Mouse (Mus musculus): Measurements from ENCODE around the gene Xrcc6. TPM values are rescaled to one million over a fixed set of nuclear protein-coding genes. Genes with fewer than 3 reads are reported as not detected.

Xrcc6 gene
- polyA plus RNA-seq, 1 experiment from 2014 or later = 71.3 TPM

GRCm38 (mm10) chr15:82052544-82052943 is 64.9 kb downstream of the Xrcc6 start:
- Histone ChIP-seq H3K36me3 (no peaks in the 10 kb centered on the region), H3K4me2 (no peak overlapping the region), H3K27ac (replicated peaks) (no peak overlapping the region), H3K4me1 (no peaks in the 10 kb centered on the region), H3K4me3 (no peak overlapping the region), H3K27me3 (replicated peaks) (peaks cover 31% of the 10 kb centered on the region), H3K9ac (no peak overlapping the region), H3K9me3 (no peaks in the 10 kb centered on the region)
- ATAC-seq (ENCODE audit: extremely low read depth, insufficient number of reproducible peaks, low FRiP score, low TSS enrichment) = no peak
- WGBS = 63% methylated on average over 5 of the region's 5 CpGs

- 71% methylated on average over 1 of the region's 1 CpGs for WGBS
- H3K36me3 ChIP-seq = no peaks in the 10 kb centered on the region
- no peak within 1 kb of the TSS for H3K27ac ChIP-seq (replicated peaks)
- H3K4me1 ChIP-seq = no peaks in the 10 kb centered on the region
- no peaks in the 10 kb centered on the region for H3K9me3 ChIP-seq
- no peak for ATAC-seq (ENCODE audit: extremely low read depth, insufficient number of reproducible peaks, low FRiP score, low TSS enrichment)
- H3K4me3 ChIP-seq = no peak within 1 kb of the TSS
- H3K4me2 ChIP-seq = no peak within 1 kb of the TSS
- peaks cover 43% of the 10 kb centered on the region for H3K27me3 ChIP-seq (replicated peaks)
- H3K9ac ChIP-seq = no peak within 1 kb of the TSS
Measured at GRCm38 (mm10) chr15:82058719-82059201, 71.1 kb downstream of the Xrcc6 start, which contains the start of gene 4930407I10Rik. 4930407I10Rik (plus strand) TSS chr15:82059151.

- Histone ChIP-seq H3K27ac (replicated peaks) (no peak overlapping the region), H3K4me2 (no peak overlapping the region), H3K9me3 (no peaks in the 10 kb centered on the region), H3K4me1 (no peaks in the 10 kb centered on the region), H3K4me3 (no peak overlapping the region), H3K9ac (no peak overlapping the region), H3K36me3 (no peaks in the 10 kb centered on the region), H3K27me3 (replicated peaks) (peaks cover 82% of the 10 kb centered on the region)
- 60% methylated on average over 14 of the region's 14 CpGs for whole genome bisulfite sequencing
- no peak for ATAC-seq (ENCODE audit: extremely low read depth, insufficient number of reproducible peaks, low FRiP score, low TSS enrichment)
Measured at GRCm38 (mm10) chr15:82063909-82064308, 76.3 kb downstream of the Xrcc6 start.

- H3K4me3 ChIP-seq = no peak overlapping the region
- H3K9me3 ChIP-seq = 0 out of 2 replicates have a peak, but pooled peaks cover 6% of the 10 kb centered on the region
- no peak overlapping the region for H3K9ac ChIP-seq
- H3K4me2 ChIP-seq = no peak overlapping the region; the same call in 1 of the 2 replicates
- peaks cover 5% of the 10 kb centered on the region; the same call in 1 of the 2 replicates for H3K4me1 ChIP-seq
- 16% methylated on average over 7 of the region's 7 CpGs for WGBS
- H3K36me3 ChIP-seq = no peaks in the 10 kb centered on the region
- H3K27me3 ChIP-seq (replicated peaks) = peaks cover 93% of the 10 kb centered on the region
- no peak for ATAC-seq (ENCODE audit: extremely low read depth, insufficient number of reproducible peaks, low FRiP score, low TSS enrichment)
- H3K27ac ChIP-seq (replicated peaks) = no peak overlapping the region
Measured at GRCm38 (mm10) chr15:82065511-82065910, 77.9 kb downstream of the Xrcc6 start.

GRCm38 (mm10) chr15:82069898-82070297 is 82.3 kb downstream of the Xrcc6 start, which contains the start of gene Mei1:
Mei1 (plus strand) TSS chr15:82069996.
- ATAC-seq (ENCODE audit: extremely low read depth, insufficient number of reproducible peaks, low FRiP score, low TSS enrichment) = no peak
- H3K36me3 ChIP-seq = no peaks in the 10 kb centered on the region
- no peak within 1 kb of the TSS for H3K27ac ChIP-seq (replicated peaks)
- peak within 1 kb of the TSS; percentile 20; the same call in 1 of the 2 replicates for H3K4me3 ChIP-seq
- no peak within 1 kb of the TSS for H3K9ac ChIP-seq
- peak within 1 kb of the TSS; percentile 38 for H3K4me2 ChIP-seq
- peaks cover 5% of the 10 kb centered on the region; the same call in 1 of the 2 replicates for H3K4me1 ChIP-seq
- WGBS = 20% methylated on average over 40 of the region's 40 CpGs
- H3K27me3 ChIP-seq (replicated peaks) = peaks cover 75% of the 10 kb centered on the region
- 0 out of 2 replicates have a peak, but pooled peaks cover 6% of the 10 kb centered on the region for H3K9me3 ChIP-seq

GRCm38 (mm10) chr15:82071816-82072469 is 84.3 kb downstream of the Xrcc6 start:
- no peak overlapping the region for H3K4me2 ChIP-seq
- H3K36me3 ChIP-seq = no peaks in the 10 kb centered on the region

GRCm38 (mm10) chr15:82073490-82073889 is 85.9 kb downstream of the Xrcc6 start:
- ATAC-seq (ENCODE audit: extremely low read depth, insufficient number of reproducible peaks, low FRiP score, low TSS enrichment) = no peak
- Histone ChIP-seq H3K4me1 (peaks cover 5% of the 10 kb centered on the region; the same call in 1 of the 2 replicates), H3K9ac (no peak overlapping the region), H3K27me3 (replicated peaks) (peaks cover 54% of the 10 kb centered on the region), H3K36me3 (no peaks in the 10 kb centered on the region), H3K9me3 (0 out of 2 replicates have a peak, but pooled peaks cover 6% of the 10 kb centered on the region), H3K4me2 (no peak overlapping the region), H3K4me3 (no peak overlapping the region), H3K27ac (replicated peaks) (no peak overlapping the region)
- 70% methylated on average over 7 of the region's 7 CpGs for WGBS

More at GRCm38 (mm10) chr15:82071816-82072469, 84.3 kb downstream of the Xrcc6 start:
- WGBS = 84% methylated on average over 26 of the region's 26 CpGs
- Histone ChIP-seq H3K27me3 (replicated peaks) (peaks cover 66% of the 10 kb centered on the region), H3K4me1 (peaks cover 5% of the 10 kb centered on the region; the same call in 1 of the 2 replicates), H3K4me3 (no peak overlapping the region), H3K9ac (no peak overlapping the region), H3K9me3 (0 out of 2 replicates have a peak, but pooled peaks cover 6% of the 10 kb centered on the region), H3K27ac (replicated peaks) (no peak overlapping the region)
- no peak for ATAC-seq (ENCODE audit: extremely low read depth, insufficient number of reproducible peaks, low FRiP score, low TSS enrichment)

- WGBS = 50% methylated on average over 10 of the region's 10 CpGs
- Histone ChIP-seq H3K27me3 (replicated peaks) (peaks cover 40% of the 10 kb centered on the region), H3K9ac (no peak overlapping the region), H3K9me3 (no peaks in the 10 kb centered on the region), H3K4me2 (no peak overlapping the region), H3K4me1 (no peaks in the 10 kb centered on the region), H3K4me3 (no peak overlapping the region), H3K36me3 (no peaks in the 10 kb centered on the region), H3K27ac (replicated peaks) (no peak overlapping the region)
- ATAC-seq (ENCODE audit: extremely low read depth, insufficient number of reproducible peaks, low FRiP score, low TSS enrichment) = no peak
Measured at GRCm38 (mm10) chr15:82079883-82080282, 92.2 kb downstream of the Xrcc6 start.

- Histone ChIP-seq H3K27ac (replicated peaks) (no peak overlapping the region), H3K27me3 (replicated peaks) (peaks cover 50% of the 10 kb centered on the region), H3K9me3 (no peaks in the 10 kb centered on the region), H3K9ac (no peak overlapping the region), H3K36me3 (no peaks in the 10 kb centered on the region), H3K4me1 (no peaks in the 10 kb centered on the region), H3K4me2 (no peak overlapping the region), H3K4me3 (no peak overlapping the region)
- ATAC-seq (ENCODE audit: extremely low read depth, insufficient number of reproducible peaks, low FRiP score, low TSS enrichment) = no peak
- WGBS = 29% methylated on average over 7 of the region's 7 CpGs
Measured at GRCm38 (mm10) chr15:82081161-82081560, 93.5 kb downstream of the Xrcc6 start.

GRCm38 (mm10) chr15:82085606-82086005 is 98.0 kb downstream of the Xrcc6 start:
- no peak overlapping the region for H3K4me2 ChIP-seq
- no peak overlapping the region for H3K27ac ChIP-seq (replicated peaks)
- peaks cover 66% of the 10 kb centered on the region for H3K27me3 ChIP-seq (replicated peaks)
- no peak overlapping the region for H3K4me3 ChIP-seq
- H3K4me1 ChIP-seq = no peaks in the 10 kb centered on the region
- no peak overlapping the region for H3K9ac ChIP-seq
- no peak for ATAC-seq (ENCODE audit: extremely low read depth, insufficient number of reproducible peaks, low FRiP score, low TSS enrichment)
- no peaks in the 10 kb centered on the region for H3K36me3 ChIP-seq
- 66% methylated on average over 9 of the region's 9 CpGs for WGBS
- no peaks in the 10 kb centered on the region for H3K9me3 ChIP-seq

GRCm38 (mm10) chr15:82086131-82086530 is 98.5 kb downstream of the Xrcc6 start:
- Histone ChIP-seq H3K9ac (no peak overlapping the region), H3K4me1 (no peaks in the 10 kb centered on the region), H3K4me3 (no peak overlapping the region), H3K9me3 (no peaks in the 10 kb centered on the region), H3K36me3 (no peaks in the 10 kb centered on the region), H3K27me3 (replicated peaks) (peaks cover 64% of the 10 kb centered on the region), H3K4me2 (no peak overlapping the region), H3K27ac (replicated peaks) (no peak overlapping the region)
- 69% methylated on average over 12 of the region's 12 CpGs for WGBS
- ATAC-seq (ENCODE audit: extremely low read depth, insufficient number of reproducible peaks, low FRiP score, low TSS enrichment) = no peak

GRCm38 (mm10) chr15:82087266-82087665 is 99.6 kb downstream of the Xrcc6 start:
- H3K9me3 ChIP-seq = no peaks in the 10 kb centered on the region
- no peaks in the 10 kb centered on the region for H3K36me3 ChIP-seq
- peaks cover 65% of the 10 kb centered on the region for H3K27me3 ChIP-seq (replicated peaks)
- ATAC-seq (ENCODE audit: extremely low read depth, insufficient number of reproducible peaks, low FRiP score, low TSS enrichment) = no peak
- H3K27ac ChIP-seq (replicated peaks) = no peak overlapping the region
- H3K9ac ChIP-seq = no peak overlapping the region
- no peak overlapping the region for H3K4me3 ChIP-seq
- H3K4me1 ChIP-seq = no peaks in the 10 kb centered on the region
- H3K4me2 ChIP-seq = no peak overlapping the region
- WGBS = 16% methylated on average over 10 of the region's 10 CpGs

All from heart, embryonic 13.5 days (tissue).